Mouse (Mus musculus) large intestine, adult 2 months (tissue): ENCODE results near the gene Map4k3. TPM values are rescaled to one million over a fixed set of nuclear protein-coding genes. Genes with fewer than 3 reads are reported as not detected.

Experiments
- DNase-seq: peaks from one replicate; pipeline ENCODE4 v3.0.0-alpha.2; 2012; ENCODE audit warnings: low read depth, low spot score
- WGBS: fragments of 180-500 bp; shearing (Covaris S2); methylation state at CpG from one replicate; pipeline ENCODE4 v1.1.7; 2018; 5-methylcytosine and 5-hydroxymethylcytosine counted together
- polyA plus RNA-seq: library from polyadenylated mRNA; depleted of rRNA; stranded (reverse); fragments of >200 nt; gene quantifications from 2 replicates; pipeline ENCODE4 v1.2.3, GENCODE M21; 2012

Gene Map4k3
- polyA plus RNA-seq, 1 experiment = 10.6 TPM

DNA sequence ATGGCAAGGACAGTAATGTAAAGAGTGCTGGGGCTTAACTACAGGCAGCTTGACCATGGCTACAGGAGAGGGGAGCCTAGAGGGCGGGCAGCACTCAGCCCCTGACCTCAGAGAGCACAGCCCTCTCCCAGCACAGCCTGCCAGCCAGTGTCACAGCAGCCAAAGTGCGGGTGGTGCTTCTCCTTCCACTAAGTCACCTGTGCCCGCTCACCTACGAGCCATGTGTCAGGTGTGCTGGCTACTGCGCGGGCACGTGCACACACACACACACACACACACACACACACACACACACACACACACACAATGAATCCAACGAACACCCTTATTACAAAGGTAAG is 82.6 kb downstream of the Map4k3 start:
- 87% methylated on average over 8 of the region's 8 CpGs for WGBS
- DNase-seq = no peak

DNA sequence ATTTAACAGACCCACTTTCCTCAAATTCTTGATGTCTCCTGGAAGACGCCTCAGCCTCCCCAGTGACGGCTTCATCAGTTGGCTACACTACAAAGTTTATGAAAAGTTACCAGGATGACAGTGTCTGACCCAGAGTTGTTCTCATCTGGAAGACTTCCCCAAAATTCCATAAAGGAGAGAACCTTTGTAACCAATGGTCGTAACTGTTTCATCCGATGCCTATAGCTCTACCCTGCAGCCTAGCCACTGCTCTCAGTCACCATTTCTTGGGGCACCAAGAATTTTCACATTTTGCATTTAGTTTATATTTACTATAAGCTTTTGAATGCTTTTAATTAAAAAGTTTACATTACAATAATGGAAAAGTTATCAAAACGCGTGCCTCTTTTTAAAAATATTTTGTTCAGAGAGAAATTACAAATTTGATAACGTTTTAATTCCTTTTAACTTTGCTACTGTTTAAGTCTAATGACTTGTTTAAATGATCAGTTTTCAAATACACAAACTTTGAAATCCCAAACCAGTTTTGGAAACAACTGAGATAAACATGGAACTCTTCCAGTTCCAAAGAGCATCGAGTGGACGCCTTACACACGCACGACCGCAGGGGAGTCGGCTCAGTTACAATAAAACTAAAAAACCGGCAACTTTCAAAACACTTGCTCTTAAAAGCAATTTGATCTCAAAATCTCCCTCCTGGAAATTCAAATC is 83.1 kb downstream of the Map4k3 start:
- 74% methylated on average over 14 of the region's 14 CpGs for WGBS
- no peak for DNase-seq

DNA sequence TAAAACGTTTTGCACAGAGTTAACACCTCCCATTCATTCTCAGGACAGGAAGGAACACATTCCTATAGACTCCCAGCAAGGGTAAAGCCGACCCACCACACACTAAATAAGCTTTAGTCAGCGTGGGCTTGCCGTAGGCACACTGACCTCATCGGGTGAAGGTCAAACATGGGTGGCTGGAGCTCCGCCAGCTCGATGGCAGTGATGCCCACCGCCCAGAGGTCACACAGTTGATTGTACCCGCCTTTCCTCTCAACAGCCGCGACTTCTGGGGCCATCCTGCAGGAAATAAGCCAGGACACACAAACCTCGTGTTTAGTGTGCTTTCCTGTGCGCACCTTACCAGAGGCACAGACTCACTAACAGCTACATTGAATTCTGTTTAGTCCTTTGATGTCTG is 83.7 kb downstream of the Map4k3 start:
- 71% methylated on average over 13 of the region's 13 CpGs for WGBS
- no peak for DNase-seq

GRCm38 (mm10) chr17:80638121-80638520 is 90.2 kb downstream of the Map4k3 start:
- DNase-seq = no peak
- 77% methylated on average over 8 of the region's 8 CpGs for WGBS

DNA sequence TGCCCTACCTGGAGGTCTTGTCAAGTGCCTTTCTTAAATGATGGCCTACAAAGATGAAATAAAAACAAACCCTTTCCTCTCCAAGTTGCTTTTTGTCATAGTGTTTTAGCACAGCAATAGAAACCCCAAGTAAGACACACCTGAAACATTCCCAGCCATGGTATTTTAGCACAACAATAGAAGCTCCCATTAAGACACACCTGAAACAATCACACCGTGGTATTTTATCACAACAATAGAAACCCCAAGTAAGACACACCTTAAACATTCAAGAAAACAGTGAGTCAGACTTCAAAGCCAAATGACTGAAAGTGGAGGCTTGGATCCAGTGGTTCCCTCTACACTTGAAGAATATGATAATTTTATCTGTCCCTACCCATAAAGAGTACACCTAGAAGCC is 92.5 kb downstream of the Map4k3 start:
- no peak for DNase-seq
- 45% methylated on average over 1 of the region's 1 CpGs for WGBS

GRCm38 (mm10) chr17:80632846-80633245 is 95.4 kb downstream of the Map4k3 start:
- DNase-seq = no peak
- whole genome bisulfite sequencing = 96% methylated on average over 5 of the region's 5 CpGs

DNA sequence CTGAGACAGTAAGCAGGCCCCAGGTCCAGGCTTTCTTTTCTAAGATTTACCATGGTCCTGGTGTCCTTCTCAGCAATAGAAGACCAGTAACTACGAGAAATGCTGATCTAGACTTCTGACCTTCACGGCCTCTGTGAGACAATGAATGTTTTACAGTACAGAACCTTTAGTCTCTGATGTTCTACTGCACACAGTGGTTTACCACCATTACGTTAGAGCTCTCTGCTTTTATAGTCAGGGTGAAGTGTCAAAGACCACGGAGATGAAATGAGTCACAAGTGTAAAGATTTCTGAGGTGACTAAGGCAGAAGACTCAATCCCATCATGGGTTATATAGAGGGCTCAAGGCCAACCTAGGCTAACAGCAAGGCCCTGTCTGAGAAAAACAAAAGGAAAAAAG is 95.9 kb downstream of the Map4k3 start:
- WGBS = 84% methylated on average over 4 of the region's 4 CpGs
- DNase-seq = peak; percentile 22

GRCm38 (mm10) chr17:80631028-80631427 is 97.3 kb downstream of the Map4k3 start:
- peak; percentile 13 for DNase-seq
- 94% methylated on average over 3 of the region's 3 CpGs for WGBS

DNA sequence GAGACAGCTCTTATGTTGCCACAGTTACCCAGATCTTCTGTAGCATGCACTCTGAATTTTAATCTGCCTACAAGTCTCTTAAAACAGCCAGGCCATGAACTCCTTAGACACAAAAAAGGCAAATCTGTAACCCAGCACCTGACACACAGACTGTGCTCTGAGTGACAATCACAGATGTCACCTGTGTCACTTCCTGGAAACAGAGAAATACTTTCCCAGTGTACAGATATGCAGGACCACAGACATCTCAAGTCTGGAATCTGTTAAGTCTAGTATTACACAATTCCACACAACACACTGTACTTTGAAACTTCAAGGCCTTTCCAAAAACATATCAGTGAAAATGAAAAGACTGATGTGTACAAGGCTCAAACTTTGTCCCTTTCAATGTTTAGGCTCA is 103.3 kb downstream of the Map4k3 start:
- DNase-seq = no peak

DNA sequence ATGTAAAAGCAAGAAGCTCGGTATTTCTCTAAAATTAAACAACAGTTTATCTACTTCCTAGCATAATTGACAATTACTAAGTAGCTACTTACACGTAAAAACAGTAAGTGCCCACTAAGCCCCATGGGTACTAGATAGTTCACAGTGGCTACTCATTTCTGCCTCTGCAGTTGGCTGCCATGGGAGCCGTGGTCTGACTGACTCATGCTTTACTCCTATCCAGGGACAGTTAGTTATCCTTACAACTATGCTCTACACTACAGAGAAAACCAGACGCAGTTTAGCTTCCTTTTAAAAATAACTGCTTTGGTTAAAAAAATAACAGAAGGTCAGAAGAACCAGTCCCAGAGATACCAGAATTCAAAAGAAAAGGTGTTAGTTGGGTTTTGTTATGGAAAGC is 106.6 kb downstream of the Map4k3 start:
- 87% methylated on average over 4 of the region's 4 CpGs for WGBS
- DNase-seq = no peak

GRCm38 (mm10) chr17:80620786-80621423 is 107.4 kb downstream of the Map4k3 start:
- 48% methylated on average over 5 of the region's 5 CpGs for WGBS
- DNase-seq = peak; percentile 8

GRCm38 (mm10) chr17:80619556-80619955 is 108.7 kb downstream of the Map4k3 start:
- 92% methylated on average over 13 of the region's 13 CpGs for WGBS
- DNase-seq = no peak

- no peak for DNase-seq
- WGBS = 90% methylated on average over 5 of the region's 5 CpGs
Observed at GRCm38 (mm10) chr17:80618890-80619289, 109.4 kb downstream of the Map4k3 start.

- DNase-seq = no peak
- WGBS = 92% methylated on average over 6 of the region's 6 CpGs
Observed at GRCm38 (mm10) chr17:80603806-80604205, 124.5 kb downstream of the Map4k3 start.

- DNase-seq = no peak
- WGBS = 90% methylated on average over 19 of the region's 19 CpGs
Observed at GRCm38 (mm10) chr17:80603079-80603625, 125.1 kb downstream of the Map4k3 start.

- DNase-seq = no peak
- WGBS = 72% methylated on average over 13 of the region's 13 CpGs
Observed at GRCm38 (mm10) chr17:80601371-80601770, 126.9 kb downstream of the Map4k3 start.

- 95% methylated on average over 6 of the region's 6 CpGs for WGBS
Observed at GRCm38 (mm10) chr17:80583051-80583450, 145.2 kb downstream of the Map4k3 start.

DNA sequence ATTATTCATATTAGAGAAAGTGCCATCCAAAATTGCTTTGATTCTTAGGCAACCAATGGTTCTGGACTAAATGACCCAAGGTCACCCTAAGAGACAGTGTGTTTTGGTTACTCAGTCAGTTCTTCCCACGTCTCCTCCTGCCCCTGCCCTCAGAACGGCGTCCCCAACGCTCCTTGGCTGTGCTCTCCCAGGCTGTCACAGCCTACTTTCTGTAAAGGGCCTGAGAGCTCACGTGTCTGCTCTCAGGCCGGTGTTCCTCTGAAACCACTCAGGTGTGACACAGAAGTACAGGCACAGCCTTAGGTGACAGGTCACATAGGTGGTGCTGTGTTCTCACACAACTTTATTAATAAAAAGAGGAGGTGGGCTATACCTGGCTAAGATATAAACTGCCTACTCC is 148.4 kb downstream of the Map4k3 start:
- no peak for DNase-seq
- 89% methylated on average over 6 of the region's 6 CpGs for WGBS

More at GRCm38 (mm10) chr17:80583051-80583450, 145.2 kb downstream of the Map4k3 start:
- no peak for DNase-seq

DNA sequence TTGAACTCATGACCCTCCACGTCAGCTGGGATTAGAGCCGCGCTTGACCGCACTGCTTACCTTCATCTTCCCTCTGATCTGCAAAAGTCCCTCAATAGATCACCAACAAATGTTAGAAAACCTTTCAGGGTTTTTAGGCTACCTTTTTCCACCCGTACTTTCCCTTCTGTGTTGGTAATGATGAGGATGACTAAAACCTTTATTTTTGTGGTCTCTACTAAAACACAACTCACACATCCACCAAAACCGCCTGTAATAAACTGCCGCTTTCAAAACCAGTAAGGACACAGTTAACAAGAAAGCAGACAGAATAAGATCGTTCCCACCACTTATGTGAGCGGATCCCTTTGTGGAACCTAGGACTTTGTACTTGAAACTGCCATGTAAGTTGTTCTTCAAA is 149.2 kb downstream of the Map4k3 start:
- DNase-seq = no peak
- WGBS = 89% methylated on average over 9 of the region's 9 CpGs

DNA sequence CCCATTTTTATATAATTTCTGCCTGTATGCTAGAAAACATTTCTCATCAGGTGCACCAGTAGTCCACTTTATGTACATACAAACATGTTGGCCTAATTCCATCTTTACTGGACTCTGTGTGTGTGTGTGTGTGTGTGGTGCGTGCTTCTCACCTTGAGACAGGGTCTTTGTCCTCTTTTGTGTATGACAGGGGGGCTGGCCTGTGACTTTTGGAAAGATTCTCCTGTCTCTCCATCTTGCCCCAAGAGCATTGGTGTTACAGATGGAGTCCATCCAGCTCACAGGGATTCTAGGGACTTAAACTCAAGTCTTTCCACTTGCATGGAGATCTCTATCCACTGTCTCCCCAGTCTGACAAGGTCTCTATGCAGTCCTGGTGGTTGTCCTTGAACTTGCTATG is 150.2 kb downstream of the Map4k3 start:
- no peak for DNase-seq
- 95% methylated on average over 1 of the region's 1 CpGs for WGBS

- 71% methylated on average over 15 of the region's 15 CpGs for WGBS
- no peak for DNase-seq
Observed at GRCm38 (mm10) chr17:80577639-80578038, 150.6 kb downstream of the Map4k3 start, which contains the start of gene Cdkl4. Cdkl4 (minus strand) TSS chr17:80577813.
